Mouse (Mus musculus): ENCODE measurements around the gene Poc1a.
A peak's percentile ranks its signal among the peaks of the same experiment; 100 is the strongest.

Poc1a gene

DNA sequence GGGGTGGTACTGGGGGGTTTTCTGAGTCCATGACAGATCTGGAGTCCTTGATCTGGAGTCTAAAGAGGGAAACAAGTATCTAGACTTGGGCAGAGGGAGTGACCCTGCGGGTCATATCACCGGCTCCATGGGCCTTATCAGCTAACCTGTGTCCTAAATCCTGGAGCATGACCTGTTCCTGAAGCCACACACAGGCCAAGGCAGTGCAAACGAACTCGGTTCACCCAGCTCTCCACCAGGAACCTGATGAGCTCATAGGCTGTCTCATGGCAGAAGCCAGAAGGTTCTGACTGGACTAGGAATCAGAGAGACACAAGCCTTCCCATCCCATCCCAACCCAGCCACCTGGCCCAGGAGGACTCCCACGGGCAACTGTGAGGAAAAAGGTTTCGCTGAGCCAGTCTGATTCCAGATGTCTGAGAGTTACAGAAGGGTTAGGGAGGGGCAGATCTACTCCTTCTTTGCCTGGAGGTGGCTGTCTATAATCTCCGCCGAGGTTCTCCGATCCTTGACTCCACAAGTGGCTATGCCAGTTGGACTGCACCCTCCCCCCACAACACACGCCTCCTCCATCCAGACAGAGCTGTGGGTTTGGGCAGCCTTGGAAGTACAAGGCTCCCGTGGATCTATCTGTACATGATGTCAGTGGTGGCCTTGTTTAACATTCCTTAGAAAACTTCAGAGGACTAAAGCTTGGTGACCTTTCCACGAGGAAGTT, 15.3 kb upstream of the Poc1a start:
- DNase-seq = no peak

DNA sequence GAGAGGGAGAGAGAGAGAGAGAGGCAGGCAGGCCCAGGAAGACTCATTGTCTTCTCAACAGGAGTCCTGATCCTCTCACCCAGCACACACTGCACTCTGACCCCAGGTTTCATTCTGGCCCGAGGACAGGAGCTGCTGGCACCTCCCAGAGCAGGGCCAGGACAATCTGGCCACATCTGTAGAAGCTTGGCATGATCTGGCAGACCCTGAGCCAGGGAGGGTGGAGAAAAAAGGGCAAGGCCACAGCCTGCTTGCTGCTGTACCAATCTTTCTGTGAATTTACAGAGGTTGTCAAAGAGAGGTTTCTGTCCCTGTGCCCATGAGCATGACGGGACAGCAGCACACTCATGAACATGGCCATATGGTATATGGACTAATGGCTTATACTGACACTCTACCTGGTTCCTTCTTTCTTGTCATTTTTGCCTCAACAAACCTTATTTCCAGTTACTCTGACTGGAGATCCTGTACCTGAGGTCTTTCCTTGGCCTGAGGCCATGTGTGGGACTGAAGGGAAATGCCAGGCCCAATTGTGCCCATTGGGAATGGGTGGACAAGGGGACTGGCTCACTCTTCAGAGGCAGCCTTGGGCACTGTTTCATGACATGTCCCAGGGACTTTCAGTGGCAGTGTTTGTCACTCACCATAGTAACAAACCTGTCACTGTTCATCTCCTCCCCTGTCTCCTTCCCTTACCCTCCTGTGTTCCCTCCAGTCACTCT, 13.8 kb upstream of the Poc1a start:
- no peak for DNase-seq

DNA sequence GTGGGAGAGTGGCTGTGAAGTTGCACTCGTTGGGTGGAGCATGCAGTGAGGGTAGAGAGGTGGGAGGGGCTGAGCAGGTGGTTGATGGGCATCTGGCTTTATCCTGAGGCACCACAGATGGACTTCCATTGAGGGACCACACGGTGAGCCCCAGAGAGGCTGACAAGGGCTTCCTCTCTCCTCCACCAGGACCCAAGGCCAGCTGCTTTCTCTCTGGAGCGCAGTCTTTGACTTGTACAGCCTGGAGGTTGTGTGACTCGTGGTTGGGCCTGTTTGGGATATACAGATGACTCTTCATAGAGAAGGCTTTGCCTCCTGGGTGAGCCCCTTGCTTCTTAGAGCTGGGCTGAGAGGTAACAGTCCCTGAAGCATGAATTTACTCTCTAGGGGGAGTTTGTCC, 12.4 kb upstream of the Poc1a start:
- no peak for DNase-seq

DNA sequence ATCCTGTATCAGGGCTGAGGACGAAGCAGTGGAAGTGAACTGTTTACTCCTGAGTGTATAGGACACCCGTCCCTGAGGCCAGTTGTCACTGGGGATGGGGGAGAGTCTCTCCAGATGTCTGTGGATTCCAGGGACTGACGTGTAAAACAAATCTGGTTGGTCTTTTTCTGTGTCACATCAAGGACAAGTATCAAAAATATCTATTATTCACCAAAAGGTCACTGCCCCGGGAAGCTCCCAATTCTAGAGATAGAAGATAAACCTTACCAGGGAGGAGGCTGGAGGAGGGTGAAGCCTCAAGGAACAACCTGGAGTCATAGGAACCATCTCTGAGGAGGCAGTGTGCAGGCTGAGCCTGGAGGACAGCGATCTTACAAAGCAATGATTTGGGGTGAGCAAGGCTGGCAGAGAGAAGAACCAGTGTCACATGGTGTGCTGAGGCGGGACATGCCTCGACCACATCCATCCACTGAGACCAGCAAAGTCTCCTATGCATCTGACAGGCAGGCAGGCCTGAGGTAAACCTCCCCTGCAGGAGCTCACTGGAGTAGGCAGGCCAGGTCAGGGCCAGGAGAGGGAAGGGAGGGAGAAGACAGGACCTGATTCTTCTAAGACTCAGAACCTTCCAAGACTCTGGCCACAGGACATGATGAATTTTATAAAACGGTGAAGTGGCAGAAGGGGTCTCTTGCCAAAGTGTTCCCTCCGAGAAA, 11.6 kb upstream of the Poc1a start:
- no peak for DNase-seq

DNA sequence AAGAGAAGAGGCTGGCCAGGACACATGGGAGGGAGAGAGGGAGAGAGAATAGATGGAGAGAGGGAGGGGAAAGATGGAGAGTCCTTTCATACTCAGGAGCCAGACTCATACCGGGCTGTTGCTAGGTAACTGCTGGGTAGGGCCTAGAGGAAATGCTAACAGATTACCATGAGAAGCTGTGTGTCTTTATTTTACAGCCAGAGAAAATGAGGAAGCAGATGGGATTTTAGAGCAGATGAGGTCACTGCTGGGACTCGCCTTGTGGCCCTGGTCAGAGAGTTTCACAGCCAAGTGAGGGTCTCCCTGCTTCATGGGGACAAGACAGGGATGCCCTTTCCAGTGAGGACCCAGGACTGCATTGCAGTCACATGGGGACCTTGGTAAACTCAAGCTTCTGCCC, 11.0 kb upstream of the Poc1a start:
- DNase-seq = peak; percentile 11

DNA sequence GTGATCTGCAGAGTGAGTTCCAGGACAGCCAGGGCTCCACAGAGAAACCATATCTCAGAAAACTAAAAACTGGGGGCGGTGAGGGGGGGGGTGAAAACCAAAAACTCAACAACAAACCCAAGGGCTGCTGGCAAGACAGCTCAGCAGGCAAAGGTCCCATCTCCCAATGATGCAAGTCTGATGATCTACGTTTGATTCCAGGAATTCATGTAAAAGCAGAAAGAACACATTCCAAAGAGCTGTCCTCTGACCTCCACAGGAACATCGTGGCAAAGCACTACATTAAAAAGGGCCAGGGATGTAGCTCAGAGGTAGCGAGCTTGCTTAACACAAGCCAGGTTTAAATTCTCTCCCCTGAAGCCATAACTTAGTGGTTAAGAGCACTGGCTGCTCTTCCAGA, 10.2 kb upstream of the Poc1a start:
- no peak for DNase-seq

DNA sequence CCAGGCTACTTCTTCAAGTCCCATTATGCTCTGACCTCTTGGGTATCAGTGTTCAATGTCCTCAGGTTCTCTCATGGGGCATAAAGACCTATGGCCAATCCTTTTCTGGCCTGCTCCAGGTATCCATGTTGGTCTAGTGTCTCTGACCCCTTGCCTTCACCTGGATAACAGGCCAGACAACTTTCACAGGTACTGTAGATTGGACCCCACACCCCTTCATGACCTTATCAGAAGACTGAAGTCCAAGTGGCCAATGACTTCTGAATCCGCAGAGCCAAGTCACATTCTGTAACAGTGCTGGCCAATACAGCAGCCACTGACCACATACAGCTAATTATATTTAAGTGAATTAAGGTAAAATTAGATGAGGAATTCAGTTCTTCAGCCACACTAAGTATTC, 8.6 kb upstream of the Poc1a start:
- DNase-seq = no peak

DNA sequence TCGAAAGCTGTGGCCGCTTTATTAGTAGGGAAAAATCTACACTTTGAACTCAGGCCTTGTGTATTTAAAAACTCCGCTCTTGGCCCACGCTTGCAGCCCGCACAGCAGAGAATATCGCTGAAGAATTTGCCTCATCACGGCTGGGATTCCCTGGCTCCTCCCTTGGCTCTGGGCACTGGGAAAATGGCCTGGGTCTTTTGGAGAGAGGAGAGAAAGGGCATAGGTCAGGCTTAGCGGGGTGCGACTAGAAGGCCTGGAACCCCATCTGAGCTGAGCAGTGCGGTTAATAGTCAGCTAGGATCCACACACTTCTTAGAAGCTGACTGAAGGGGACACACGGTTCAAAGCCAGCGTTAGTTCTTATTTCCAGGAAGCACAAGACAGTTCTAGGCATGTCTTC, 7.6 kb upstream of the Poc1a start:
- no peak for DNase-seq

DNA sequence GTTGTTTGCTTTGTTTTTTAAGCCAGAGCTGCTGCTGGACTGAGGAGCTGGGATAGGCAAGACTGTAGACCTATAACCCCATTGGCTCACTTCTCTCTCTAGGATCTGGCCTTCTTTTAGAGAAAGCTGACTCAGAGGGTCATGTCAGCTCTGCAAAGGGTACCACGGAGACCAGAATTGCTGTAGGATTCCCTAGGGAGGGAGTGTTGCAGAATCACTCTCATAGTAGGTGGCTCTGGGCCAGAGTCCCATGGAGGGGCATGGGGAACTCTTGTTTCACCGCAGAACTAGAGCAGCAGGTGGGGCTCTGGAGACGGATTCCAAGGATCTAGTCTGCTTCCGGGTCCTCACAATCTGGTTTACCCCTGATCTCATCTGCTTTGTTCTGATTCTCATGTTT, 7.1 kb upstream of the Poc1a start:
- no peak for DNase-seq

DNA sequence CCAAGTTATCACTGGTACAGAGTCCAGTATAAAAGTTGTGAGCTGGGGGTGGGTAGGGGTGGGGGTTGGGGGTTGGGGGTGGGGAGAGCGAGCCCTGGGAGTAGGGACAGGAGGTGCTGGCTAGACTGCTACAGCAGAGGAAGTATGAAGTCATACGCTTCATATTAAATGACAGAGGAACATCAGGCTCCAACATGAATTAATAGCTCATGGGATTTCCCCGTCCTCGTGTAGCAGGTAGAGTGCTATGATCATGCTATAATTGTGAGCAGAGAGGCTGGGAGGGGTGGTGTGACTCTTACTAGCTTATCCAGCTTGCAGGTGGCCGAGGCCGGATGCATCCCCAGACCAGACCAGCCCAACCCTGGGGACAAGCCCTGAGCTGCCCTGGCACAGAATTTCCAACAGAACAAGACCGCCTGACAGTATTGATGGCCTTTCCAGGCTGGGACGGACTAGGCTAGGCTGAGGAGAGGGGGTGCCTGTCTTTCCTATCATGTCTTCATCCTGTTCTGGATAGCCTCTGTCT, 6.1 kb upstream of the Poc1a start:
- DNase-seq = no peak

DNA sequence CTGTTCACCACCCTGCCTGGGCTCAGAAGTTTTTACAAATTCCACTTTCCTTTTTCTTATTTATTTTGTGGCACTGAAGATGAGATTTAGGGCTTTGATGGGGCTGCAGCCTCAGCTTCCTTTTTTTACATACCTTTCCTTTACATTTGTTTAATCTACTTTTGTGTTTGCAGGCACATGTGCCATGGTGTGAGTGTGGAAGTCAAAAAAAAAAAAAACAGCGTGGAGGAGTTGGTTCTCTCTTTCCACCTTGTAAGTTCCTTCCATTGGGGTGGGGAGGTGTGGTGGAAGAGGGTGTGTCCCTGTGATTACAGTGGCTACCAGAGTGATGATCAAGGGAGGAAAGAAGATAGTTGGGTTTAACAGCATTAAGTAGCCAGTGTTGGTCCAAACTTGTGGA, 5.1 kb upstream of the Poc1a start:
- no peak for DNase-seq

DNA sequence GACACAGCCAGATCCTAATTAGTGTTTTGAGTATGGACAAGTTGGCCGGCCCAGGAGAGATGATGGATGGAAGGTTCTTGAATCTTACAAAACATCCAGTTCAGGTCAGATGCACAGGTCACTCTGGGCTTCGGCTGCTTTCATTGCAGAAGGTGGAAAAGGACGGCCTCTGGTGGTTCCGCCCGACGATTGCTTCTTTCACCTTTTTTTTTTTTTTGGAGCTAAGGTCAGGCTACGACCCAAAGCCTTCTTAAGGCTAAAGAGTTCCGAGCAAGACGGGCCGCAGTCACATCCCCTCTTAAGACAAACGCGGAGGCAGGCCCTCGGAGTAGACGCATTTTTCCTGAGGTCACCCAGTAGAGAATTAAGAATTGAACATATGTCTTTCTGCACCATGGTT, 475 bp upstream of the Poc1a start:
- DNase-seq = no peak

DNA sequence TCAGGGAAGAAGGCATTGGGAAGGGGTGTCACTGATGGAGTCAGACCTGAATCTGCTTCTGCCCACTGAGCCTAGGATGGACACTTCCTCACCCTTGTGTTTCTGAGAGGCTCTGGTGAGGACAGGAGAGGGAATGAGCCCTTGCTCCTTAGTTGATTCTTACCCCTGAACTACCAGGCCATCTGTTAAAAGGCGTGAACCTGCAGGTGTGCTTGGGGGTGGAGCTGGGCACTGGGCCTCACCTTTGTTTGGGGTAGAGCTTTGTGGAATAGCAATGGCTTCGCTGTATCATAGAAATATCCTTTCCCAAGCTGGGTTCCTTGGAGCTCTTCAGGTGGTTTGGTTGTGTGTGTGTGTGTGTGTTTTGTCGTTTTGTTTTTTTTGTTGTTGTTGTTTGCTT, 1.2 kb downstream of the Poc1a start:
- no peak for DNase-seq

DNA sequence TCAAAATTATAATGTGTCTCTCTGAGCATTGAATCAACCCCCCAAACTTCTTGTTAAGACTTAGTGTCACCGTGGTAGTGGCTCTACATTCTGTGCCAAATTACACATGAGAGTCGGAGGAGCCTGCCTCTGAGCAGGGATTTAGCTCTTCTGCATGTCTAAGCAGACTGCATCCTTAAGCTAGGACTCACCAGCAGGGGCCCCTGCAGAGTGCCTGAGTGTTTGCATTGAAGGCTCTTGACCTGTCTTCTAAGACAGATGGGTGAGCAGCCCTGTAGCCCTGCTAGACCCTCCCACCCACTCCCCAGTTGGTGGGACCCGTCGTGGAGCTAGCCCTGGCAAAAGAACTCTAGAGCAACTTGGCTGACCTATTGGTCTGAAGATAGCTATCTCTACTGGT, 6.3 kb downstream of the Poc1a start:
- no peak for DNase-seq

DNA sequence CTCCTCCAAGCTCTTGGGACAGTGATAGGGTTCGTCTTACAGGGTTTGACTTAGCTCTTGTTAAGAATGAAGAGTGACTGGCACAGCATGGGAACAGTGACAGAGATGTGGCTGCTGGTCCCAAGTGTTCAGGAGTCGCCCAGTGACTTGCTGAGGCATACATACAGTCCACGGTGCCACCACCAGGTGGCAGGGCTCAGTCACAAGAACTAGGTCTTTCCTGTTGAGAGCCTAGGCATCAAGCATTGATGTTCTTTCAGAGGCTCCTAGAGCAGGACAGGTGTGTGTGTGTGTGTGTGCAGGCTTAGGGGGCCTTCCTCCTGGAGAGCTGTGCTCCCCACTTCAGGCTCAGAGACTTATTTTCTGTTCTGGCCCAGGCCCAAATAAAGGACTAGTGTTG, 8.0 kb downstream of the Poc1a start:
- DNase-seq = peak; percentile 81

DNA sequence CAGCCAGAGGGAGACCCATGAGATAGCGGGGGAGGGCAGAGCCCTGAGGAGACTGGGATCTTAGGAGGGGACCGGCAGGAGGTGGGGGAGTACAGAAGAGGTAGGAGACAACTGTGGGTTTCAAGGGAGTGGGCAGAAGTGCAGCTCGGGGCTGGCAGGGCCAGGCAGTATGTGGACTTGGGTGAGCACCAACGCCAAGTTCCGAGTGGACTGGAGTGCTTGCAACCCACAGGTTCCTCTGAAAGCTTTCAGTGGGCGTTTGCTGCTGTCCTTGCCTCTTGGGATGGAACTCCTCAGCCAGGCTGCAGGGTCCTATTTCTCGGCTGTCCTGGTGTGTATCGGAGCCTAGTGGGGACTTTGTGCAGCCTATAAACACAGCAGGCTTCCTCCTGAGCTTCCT, 9.0 kb downstream of the Poc1a start:
- DNase-seq = peak; percentile 20

DNA sequence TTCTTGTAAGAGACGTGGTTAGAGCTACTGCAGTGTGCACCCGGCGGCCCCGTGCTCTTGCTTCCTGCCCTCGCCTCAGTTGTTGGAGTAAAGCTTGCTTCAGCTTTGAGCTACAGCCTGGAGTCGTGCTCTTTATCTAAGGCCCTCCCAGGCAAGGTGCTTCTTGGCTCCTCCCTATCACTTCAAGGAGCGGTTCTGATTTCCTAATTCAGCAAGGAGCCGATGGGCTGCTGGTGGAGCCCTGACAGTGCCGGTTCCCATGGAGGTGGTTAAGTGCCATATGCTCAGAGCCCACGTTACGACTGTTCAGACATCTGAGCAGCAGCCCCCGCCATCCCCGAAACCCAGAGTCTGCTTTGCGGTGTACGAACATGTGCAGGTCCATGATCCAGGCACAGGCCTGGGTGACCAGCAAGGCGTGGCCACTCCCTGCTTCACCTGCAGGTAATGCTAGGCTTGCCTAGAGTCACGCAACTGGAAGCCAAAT, 9.8 kb downstream of the Poc1a start:
- DNase-seq = peak; percentile 81

DNA sequence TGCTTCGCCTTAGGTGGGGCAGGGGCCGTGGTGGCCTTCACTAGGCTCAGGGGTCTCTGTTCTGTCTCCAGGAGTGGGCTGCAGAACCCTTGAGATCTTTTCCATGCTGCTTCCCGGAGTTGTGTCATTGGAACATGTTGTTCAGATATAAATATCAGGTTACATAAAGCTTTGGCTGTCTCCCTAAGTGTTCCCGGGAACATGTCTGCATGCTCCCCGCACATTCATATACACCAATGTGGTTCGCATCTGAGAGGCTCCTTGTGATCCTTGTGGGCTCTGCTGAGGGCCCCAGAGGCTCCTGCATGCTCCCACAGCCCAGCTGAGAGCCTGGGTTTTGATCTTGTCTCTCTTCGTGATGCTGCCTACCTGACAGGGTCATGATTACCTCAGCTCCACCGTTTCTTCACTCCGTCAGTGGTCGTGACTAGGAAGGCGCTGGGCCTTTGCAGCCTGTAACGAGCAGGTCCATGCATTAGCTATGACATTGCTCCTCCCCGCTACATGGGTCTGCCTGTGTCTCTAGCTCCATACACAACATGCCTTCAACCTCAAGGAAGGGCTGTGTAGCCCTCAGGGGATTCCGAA, 12.8 kb downstream of the Poc1a start:
- DNase-seq = peak; percentile 67

DNA sequence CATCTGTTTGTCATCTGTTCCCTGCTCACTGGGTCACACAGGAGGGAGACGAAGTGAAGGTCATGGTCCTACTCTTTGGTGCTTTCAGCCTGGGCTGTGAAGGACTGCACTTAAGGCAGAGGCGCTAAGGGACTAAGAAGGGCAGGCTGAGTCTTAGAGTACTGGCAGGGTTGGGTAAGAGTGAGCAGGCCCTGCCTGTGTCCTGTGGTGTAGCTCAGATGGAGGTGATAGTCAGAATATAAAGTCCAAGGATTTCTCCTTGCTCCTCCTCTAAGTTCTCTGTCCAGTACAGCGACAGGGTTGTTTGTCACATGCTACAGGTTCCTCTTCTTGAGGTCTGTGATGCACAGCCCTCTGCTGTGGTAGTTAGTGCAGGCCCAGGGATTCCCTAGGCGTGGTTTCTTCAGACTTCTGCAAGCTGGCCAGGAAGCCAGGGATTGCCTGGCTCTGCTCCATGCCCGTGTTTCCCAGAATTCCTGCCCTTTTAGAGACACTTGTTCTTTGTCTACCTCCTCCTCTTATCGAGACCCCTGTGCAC, 15.8 kb downstream of the Poc1a start:
- DNase-seq = no peak

DNA sequence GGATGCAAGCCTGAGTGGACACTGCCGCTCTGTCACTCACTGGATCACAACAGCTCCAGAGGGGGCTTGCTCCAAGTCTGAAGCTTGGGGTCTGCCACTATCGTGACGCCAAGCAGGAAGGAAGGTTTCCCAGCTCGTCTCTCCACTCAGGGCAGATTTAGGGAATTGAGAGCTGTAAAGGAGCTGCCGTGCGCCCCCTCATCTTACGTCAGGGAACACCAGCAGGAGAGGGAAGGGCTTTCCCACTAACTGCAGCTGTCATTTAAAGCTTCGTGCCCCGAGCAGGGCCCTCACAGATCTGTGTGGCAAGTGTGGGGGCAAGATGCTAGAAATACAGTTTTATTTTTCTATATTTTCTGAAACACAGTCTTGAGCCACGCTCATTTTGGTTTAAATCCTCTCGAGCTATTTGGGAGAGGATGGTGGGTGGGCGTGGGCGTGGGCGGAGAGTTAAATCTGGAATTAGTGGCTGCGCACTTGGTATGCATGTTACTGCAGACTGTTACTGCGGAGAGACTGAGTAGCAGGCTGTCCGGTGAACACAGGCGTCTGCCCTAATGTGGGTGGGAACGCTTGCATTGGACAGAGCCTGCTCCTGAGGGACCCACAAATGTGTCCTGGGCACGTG, 19.4 kb downstream of the Poc1a start:
- peak; percentile 90 for DNase-seq

DNA sequence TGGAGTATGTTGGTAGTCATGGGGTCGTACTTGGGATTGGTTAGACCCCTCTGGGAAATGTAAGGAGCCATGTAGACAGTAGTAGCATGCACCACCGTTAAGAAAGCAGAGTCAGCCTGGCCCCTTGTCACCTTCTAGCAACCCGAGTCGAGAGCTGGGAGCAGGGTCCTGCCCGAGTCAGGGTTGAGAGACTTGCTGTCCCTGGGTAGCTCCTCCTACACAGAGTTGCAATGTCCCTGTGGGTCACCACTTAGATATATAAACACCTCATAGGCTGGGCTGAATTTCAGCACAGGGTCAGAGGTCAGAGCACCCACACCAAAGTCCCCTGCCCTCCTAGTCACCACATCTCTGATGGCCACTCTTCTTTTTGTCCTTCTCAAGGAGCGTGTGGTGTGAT, 20.1 kb downstream of the Poc1a start:
- DNase-seq = no peak

DNA sequence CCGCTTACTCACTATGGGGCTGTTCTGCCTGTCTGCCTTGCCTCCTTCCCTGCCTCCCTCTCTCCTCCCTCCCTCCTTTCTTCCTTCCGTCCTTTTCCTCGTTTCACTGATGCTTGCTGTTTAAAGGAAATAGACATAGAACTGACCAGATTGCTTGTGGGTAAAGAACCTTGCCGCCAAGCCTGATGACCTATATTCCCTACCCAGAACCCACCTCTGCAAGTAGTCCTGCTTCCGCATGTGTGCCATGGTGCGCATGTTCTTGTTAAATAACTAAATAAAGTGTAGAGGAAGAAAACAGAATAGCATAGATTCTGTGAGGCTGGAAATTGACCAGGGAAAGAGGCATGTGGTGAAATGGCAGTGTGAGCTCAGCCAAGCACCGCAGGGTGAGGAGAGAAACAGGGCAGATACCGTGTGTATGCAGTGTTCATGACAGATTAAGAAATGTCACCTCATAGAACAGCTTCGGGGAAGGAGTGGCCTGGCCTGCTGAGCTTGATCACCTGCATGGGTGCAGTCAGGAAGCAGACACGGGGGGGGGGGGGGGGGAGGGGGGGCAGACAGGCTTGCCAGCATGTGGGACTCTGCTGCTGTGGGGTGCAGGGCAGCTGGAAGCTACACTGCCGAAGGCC, 20.7 kb downstream of the Poc1a start:
- DNase-seq = no peak

Data from right cerebral cortex, postnatal 25 days (tissue).